Mouse (Mus musculus) kidney, postnatal 14 days (tissue): ENCODE data around the gene Auh.

Experiments
- DNase-seq: peaks from one replicate; pipeline ENCODE4 v3.0.0; 2022; ENCODE audit warnings: mixed read lengths

Gene Auh

DNA sequence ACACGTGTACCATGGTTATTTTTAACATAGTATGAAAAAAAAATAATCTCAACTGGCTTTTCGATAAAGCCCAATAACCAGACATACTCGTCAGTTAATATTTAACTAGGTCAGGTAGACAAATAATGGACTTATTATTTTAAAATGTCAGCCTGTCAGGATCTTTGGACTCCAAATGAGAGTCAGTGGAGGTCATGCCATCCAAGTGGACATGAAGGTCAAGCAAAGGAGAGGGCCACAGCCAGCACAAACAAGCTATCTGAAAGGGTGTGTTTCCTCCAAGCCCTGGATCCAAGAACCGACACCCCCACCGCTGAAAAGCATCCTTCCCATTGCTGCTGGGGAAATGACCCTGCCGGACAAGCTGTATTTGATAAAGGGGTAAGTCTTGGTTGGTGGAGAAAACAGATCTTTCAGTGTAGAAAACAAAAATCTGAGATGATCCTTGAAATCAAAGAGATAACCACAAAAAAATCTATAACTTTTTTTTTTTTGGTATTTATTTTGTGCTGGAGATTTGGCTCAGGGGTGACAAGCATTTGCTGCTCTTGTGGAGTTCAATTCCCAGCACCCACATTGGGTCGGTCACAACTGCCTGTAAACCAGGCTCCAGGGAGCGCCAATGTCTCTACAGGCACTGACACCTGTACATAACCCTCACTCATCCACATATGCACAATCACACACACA, 96.9 kb downstream of the Auh start:
- DNase-seq = no peak

DNA sequence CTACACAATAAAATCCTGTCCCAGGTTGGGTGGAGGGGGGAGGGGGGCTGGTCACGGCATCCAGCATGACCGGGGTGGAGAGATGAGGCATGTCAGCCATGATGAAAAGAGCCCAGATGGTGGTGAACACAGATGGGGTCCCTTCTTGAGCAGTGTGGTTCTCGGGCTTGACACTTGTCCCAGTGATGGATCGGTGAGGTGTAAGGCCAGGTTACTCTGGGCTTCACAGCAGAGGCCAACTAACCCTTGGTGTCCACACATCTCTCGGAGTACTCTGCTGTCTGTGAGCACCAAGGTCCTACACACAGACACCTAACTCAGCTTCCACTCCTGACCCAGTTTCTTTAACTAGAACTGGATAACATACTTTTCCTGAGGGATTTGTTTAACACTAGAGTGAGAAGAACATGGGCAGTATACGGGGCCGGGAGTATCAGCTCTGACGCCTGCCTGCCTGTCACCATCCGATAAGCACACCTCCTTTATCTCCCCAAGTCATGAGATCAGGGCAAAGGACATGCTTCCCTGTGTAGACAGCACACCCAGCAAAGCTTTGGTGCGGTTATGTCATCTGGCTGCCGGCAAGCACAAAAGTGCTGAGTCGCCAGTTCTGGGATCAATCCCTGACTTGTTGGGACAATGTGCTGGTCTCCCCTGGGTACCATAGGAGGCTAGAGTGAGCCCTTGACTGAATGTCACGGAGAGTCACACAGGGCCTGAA, 98.3 kb downstream of the Auh start:
- DNase-seq = no peak

DNA sequence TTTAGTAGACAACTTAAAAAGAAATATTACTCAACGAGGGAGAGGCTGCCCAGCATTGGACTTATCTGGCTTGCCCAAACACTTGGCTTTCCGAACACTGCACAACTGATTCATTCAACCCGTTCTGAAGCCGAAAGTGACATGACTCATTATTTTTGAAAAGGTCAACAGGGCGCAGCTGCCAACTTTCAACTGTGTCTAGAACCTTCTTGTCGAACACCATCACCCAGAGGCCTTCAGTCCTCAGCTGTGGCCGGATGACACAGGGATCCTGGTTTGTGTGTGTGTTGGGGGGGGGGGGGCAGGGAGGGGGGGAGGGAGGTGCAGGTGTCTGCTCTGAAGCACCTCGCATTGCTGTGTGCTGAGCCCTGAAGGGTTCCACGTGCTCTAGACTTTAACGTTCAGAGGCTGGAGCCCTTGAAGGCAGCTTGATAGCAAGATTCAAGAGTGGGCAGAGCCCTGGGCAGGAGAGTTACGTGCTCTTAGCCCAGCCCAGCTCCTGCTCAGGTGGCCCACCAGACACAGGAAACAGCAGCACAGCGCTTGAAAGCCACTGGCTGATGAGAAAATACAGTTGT, 100.4 kb downstream of the Auh start:
- DNase-seq = no peak

DNA sequence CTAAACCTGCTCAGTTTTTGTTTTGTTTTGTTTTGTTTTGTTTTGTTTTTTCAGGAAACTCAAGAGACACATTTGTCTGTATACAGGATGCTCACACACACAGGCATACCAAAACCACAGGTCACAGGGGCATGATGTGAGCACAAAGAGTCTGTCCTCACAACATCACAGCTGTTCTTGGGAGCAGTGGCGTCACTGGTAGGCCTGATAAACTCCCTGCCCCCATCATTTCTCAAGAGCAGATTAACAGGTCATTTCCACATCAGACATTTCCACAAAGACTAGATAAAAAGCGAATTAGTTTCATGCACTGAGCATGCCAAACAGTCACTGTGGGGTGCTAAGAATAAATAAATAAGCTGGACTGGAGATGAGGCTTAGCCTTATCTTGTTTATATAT, 101.3 kb downstream of the Auh start:
- no peak for DNase-seq

DNA sequence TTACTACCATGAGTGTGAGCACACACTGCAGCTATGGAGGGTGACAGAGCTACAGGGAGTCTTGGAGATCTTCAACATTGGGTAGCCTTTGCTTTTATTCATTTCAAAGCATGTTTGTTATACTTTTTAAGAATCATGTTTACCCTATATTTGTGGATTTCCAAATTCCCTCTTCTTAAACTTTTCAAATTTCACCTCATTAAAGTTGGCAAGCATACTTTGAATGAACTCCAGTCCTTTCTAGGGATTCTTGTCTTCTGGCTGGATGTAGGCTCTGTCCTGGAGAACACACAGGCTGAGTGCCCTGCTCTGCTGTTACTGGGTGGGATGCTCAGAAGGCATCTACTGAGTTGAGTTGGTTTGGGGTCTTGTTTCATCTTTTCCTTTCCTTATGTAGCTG, 102.8 kb downstream of the Auh start:
- DNase-seq = no peak

DNA sequence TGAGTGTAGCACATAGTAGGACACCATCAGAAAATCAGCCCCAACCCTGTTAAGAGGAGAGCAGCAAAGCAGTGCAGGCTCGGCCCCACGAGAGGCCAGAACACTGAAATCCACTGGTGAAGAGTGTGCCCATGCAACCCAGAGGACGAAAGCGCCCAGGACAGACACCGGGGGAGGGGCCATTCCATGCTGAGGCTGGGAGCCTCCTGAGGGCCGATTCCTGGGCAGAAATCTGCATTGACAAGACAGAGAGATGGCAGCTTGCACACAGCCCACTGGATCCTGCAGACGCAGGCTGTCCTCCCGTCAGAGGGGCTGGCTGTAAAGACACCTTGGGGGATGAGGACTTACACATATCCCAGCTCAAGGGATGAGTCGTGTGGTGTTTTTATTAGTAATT, 104.7 kb downstream of the Auh start:
- no peak for DNase-seq

DNA sequence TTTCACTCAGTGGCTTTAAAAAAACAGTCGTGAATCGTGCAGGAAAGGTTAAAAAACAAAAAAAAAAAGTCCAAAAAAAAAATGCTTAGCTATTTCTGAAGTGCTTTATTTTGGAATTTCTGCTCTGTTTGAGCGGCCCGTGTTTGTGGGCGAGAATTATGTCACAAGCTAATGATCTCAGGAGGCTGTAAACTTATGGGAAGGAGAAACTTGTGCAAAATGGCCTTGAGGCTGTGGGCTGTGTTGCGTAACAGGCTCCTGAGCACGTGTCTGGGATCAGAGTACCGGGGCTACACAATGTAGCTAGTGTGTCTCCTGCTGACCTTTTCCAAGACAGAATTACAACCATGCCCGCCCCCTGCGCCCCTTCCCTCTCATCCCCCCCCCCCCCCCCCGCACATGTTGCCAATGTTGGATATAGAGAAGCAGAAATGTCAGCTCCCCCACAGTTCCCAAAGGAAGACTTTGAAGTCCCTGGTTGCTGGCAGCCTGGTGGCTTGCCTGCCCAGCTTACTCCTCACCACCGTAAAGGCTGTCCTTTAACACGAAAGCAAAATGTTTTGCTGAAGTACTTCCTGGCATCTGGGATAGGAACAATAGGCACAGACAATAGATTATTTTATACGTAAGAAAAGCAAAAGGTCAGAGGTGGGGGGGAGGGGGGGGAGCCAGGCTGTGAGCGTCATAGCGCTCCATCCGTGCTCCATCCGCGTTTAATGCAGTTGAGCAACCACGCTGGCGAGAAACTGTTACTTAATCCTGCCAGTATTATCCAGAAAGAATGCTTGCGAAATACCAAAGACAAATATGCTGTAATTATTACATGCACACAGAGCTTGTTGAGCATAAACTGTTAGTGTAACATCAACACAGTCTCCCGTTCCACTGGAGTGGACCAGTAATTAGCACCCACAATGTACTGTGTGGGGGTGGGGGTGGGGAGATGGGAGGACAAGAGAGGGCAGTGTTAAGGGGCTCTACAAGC, 107.0 kb downstream of the Auh start:
- peak; percentile 77 for DNase-seq

DNA sequence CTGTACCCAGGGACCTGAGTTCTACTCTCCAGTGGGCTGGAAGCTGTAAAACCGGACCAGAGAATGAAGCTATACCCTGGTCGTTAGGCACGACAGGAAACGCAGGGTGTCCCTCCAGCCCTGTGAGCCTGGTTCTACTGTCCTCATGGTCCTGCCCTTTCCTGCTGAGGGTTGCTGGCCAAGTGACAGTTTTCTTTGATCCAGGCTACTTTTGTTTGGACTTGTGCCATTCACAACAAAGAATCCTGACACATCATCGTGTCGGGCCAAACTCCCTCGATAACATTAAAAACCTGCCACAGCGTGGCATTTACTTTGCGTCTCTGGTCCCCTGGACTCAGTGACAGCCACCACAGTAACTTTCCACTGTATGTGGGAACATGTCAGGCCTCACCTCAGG, 107.9 kb downstream of the Auh start:
- DNase-seq = peak; percentile 78

DNA sequence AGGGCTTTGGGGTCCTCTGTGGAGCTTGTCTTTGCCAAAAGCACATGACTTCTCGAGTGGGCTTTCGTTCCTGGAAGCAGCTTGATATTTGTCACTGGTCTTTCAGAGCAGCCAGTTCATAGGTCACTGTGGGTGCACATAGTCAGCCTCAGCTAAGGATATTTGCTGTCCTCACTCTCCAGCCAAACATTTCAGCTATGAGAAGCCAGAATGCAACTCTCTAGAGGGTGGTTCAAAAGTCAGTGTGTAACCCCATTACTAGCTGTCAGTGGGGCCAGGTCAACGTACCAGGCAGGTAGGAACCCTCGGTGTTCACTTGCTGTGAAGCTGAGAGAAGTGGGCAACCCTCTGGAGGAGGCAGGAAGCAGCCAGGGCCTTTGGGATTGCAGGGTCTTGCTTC, 109.6 kb downstream of the Auh start:
- no peak for DNase-seq

DNA sequence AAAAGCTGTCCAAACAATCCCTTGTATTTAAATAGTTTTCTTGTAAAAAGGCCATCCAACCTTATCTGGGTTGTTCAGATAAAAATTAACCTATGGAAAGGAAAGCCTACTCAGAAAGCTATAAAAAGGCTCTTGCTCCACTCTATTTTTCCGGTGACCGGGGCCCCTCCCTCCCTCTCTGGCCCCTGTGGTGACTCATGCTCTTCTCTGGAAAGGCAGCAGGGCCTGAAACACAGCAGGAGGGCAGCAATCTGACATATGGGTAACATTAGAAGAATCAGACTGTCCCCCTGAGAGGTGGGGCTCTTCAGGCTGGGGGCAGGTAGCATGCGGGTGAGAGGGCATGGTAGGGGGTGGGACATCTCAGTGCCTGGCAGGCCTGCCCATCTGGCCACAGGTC, 110.7 kb downstream of the Auh start:
- DNase-seq = peak; percentile 61

DNA sequence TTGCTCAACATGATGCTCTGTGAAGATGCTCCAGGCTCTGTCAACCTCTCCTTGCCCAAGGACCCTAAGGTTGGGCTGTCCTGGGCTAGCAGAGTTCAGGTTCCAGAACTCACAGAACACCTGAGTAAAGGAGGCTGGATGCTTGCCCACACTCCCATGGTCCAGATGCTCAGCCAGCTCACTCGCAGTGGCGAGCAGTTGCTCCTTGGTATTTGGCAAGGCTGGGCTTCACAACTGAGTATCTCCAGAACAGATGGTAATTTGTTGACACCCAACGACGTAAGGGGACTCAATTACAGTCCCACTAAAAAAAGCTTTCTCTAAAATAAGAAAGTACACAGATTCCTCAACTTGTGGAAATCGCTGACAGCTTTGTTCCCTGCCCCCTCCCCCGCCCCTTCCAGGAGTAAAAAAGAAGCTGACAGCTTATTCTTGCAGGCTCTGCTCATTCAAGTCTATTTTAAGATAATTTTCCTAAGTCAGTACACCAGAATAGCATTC, 111.4 kb downstream of the Auh start:
- peak; percentile 49 for DNase-seq

DNA sequence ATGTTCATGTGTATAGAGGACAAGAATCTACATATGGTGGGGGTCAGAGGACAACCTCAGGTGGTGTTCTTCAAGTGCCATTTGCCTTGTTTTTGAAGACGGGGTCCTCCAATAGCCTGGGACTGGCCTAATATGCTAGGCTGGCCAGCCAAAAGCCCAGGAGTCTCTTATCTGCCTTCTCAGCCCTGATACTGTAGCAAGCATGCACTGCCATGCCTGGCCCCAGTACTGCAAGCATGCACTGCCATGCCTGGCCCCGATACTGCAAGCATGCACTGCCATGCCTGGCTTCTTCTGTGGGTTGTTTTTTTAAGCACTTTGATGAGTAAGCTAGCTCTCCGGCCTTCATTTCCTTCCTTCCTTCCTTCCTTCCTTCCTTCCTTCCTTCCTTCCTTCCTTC, 115.7 kb downstream of the Auh start:
- no peak for DNase-seq

DNA sequence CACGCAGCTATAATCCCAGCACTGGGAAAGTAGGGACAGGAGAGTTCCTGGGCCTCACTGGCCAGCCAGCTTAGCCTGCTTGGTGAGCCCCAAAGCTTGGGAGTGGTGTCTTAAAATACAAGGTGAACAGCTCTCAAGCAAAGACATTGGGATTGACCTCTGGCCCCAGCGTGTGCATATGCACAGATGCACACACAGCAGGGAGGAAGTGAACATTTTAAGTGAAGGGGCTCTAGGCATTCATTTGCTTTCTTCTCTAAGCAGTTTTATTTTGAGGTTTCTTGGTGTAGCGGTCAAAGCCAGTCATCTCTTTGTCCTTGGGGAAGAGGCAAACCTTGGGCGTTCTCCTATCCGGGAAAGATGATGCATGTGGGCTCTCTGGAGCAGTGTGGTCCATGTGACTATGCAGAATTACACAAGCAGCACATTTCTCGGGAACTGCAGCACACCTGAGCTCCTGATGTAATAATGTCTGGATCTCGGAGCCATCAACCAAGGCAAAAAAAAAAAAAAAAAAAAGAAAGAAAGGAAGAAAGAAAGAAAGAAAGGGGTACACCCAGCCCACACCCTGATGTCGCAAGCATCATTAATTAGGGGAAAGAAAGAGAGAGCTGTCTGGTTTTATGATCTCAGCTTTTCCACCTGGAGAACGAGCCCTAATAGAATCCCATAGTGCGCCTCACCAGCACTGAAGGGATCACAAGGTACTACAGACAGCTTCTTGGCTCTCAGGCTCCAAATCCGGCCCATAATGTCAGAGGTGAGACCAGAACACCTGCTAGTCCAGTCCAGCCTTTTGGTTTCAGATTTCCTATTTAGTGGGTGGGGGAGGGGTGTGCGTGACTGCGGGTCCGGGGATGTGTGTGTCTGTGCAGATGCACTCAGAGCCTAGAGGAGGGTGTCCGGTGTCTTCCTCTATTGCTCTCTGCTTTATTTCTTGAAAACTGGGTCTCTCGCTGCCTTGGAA, 116.6 kb downstream of the Auh start:
- no peak for DNase-seq

DNA sequence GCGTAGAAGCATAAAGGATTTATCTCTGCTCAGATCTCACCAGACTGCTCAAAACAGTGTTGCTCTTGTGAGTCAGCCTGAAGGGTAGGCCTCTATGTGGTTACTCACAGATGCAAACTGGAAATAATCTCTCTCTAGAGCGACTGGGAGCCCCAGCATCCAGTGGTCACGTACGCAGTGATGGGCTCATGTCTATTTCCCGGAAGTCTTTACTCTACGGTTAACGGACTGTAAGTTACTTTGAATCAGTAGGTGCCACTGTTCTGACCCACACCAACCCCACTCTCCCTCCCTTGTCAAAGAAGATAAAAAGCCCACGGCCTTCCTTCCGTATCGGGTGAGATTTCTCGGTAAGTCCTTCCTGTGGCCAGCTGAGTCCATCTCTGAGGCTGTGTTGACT, 121.8 kb downstream of the Auh start:
- DNase-seq = no peak

DNA sequence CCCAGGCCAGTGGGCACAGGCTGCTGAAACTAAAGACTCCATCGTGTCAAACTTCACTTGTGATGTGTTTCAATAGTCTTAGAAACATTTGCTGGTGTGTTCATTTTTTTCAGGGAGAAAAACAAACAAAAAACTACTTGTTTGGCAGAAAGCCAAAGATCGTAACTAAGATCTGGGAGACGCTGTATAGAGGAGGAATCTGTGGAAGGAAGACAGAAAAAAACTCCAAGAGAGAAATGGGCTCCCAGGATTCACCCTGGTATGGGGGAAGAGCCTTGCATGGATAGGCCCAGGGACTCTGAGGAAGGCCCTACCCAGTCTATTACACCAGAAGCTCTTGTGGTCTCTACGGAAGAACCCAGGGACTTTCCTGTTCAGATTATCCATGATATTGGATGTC, 123.5 kb downstream of the Auh start:
- no peak for DNase-seq

DNA sequence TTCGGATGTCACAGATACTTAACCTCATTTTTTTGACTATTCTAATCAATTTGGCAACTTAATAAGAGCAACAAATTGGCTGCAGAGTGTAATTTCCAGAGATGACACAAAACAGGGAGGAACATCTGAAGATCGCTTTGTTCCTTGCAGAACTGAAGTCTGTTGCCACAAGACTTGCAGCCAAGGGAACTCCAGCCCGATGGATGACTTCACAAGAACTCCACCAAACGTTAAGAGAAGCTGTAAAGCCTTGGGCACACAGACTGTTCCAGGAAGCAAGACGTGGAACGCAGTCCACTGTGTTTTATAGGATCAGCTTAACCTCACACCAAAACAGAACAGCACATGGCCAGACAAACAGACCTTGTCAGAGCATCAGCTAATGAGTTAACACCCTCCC, 123.9 kb downstream of the Auh start:
- no peak for DNase-seq

DNA sequence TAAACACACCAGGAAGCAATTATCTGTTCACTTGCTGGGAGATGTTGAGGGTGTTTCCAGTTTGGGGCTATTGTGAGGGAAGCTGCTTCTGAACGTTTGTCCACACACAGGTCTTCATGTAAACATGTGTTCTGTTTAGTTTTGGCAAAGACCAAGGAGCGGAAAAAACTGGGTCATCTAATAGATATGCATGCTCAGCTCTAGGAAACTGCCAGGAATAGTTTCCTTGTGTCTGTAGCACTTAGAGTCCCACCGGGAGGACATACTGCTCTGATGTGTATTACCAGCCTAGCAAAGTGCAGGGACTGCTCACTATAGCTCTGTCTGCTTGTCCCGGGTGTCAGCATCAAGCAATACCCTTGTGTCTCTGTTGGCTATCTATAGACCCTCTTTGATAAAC, 127.0 kb downstream of the Auh start:
- DNase-seq = no peak

DNA sequence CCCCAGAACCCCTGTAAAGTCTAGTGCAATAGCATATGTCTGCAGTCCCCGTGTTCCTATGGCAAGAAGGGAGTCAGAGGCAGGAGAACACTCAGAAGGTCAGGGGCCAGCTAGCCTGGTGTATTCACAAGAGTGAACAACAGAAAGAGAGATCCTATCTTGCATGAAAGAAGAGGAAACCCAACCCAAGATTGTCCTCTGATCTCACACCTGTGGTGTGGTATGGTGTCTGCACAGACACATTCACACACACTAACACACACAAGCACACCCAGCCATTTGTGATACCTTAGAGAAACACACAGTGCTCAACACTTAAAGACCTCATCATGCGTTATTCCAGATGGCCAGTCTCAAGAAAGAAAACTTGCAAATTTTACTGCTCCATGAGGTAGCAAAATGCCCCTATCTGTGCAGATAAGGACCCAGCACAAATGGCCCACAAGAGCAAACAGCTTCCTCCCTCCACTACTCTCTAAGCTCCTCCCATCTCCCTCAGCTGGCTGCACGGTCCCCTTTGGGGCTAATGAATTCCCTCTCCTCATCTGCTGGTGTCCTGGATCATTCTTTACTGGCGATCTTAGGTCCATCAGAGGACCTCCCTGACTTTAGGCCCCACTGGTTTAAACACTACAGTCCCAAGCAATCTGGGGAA, 128.7 kb downstream of the Auh start:
- DNase-seq = no peak

DNA sequence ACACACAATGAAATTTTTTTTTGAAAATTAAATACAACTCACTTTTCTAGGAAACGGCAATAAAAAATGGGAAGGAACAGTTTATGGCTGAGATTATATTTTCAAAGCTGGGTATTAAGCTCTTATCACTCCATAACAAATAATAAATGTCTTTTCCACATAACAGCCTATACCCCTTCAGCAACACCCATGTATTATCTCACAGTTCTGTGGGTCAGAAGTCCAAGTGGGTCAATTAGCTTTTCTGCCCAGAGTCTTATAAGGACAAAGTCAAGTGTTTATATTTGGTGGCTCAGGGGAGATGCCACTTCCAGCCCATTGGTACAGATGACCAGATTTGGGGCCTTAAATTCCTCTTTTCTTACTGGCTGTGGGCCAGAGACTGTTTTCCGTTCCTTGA, 129.4 kb downstream of the Auh start:
- no peak for DNase-seq

DNA sequence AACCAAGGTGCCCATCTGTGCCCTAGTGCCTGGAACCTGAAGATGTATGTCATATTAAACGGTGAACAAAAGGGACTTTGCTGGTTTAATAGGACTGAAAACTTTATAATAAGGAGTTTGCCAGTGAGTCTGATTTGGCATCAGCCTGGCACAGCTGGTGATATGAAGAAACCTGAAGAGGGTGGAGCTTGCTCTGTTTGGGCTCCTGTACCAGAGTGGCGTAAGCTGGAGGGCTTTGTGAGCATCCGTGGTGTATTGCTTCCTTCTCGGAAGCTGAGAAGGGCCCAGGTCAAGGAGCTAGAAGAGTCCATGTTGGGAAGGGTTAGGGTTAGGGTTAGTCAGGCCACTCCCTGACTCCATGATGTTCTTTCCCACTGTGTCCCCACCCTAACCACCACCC, 135.2 kb downstream of the Auh start:
- no peak for DNase-seq

DNA sequence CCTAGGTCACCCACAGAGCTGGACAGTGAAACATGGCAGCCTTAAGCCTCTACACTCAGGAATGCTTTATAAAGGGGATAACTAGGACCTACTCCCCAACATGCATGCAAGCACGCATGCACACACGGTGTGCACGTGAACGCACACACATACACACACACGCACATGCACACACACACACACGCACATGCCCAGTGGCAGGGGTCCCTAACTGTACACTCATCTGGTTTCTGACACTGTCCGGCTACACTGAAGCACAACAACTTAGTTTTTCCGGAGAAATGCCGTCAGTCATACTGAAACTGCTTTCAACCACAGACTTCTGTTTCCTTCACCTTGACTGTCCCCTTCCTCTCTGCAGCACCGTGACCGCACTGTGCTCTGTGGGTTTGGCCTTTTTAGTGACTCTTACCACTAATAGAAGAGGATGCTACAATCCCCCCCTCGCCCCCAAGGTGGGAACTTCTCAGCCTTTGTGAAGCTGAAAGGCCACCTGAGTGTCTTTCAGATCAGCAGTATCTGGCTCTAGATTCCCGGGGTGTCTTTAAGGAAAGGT, 136.0 kb downstream of the Auh start:
- DNase-seq = no peak
